Mouse (Mus musculus): ENCODE measurements around the gene Dydc1. TPM values are rescaled to one million over a fixed set of nuclear protein-coding genes. Genes with fewer than 3 reads are reported as not detected.
"Not testable (repeated sequence)": the region's sequence is repeated elsewhere in the genome, so short reads cannot be mapped to it uniquely, and the experiment has no call there.

Gene Dydc1
- 0.22 TPM in 1 of 2 replicates, not detected in the other for polyA plus RNA-seq (2015; fragmentation: Nextera tagmentation; extraction: Ambion mirVana)

- peak within 1 kb of the TSS; percentile 73 for H3K4me2 ChIP-seq
- H3K27ac ChIP-seq: no peak within 1 kb of the TSS
- H3K9ac ChIP-seq: peak within 1 kb of the TSS; percentile 60
- H3K4me3 ChIP-seq: peak within 1 kb of the TSS; percentile 48
- H3K36me3 ChIP-seq: no peaks in the 10 kb centered on the region
- 12% methylated on average over 23 of the region's 23 CpGs for WGBS
- ATAC-seq (ENCODE audit: low FRiP score): peak; percentile 96
- no peaks in the 10 kb centered on the region for H3K9me3 ChIP-seq
- no peaks in the 10 kb centered on the region for H3K27me3 ChIP-seq
- H3K4me1 ChIP-seq (replicated peaks): peaks cover 10% of the 10 kb centered on the region
These were observed at the start of gene Dydc1 for GRCm38 (mm10) chr14:41072229-41072943. Gene Dydc1 (plus strand): TSS chr14:41072911.

- no peak overlapping the region for H3K4me2 ChIP-seq
- no peak overlapping the region for H3K9ac ChIP-seq
- no peaks in the 10 kb centered on the region for H3K27me3 ChIP-seq
- no peak overlapping the region for H3K27ac ChIP-seq
- no peak overlapping the region for H3K4me3 ChIP-seq
- no peaks in the 10 kb centered on the region for H3K36me3 ChIP-seq
- 94% methylated on average over 2 of the region's 2 CpGs for WGBS
- no peaks in the 10 kb centered on the region for H3K9me3 ChIP-seq
- no peak for ATAC-seq (ENCODE audit: low FRiP score)
- H3K4me1 ChIP-seq (replicated peaks): no peaks in the 10 kb centered on the region
These were observed 47.6 kb upstream of the Dydc1 start for GRCm38 (mm10) chr14:41025087-41025486.

- 88% methylated on average over 7 of the region's 7 CpGs for WGBS
- no peaks in the 10 kb centered on the region for H3K36me3 ChIP-seq
- no peak overlapping the region for H3K27ac ChIP-seq
- H3K4me2 ChIP-seq: no peak overlapping the region
- no peaks in the 10 kb centered on the region for H3K27me3 ChIP-seq
- no peaks in the 10 kb centered on the region for H3K4me1 ChIP-seq (replicated peaks)
- no peak overlapping the region for H3K9ac ChIP-seq
- no peaks in the 10 kb centered on the region for H3K9me3 ChIP-seq
- H3K4me3 ChIP-seq: no peak overlapping the region
- no peak for ATAC-seq (ENCODE audit: low FRiP score)
These were observed 47.0 kb upstream of the Dydc1 start for GRCm38 (mm10) chr14:41025594-41026284.

GRCm38 (mm10) chr14:41029303-41029702 is 43.4 kb upstream of the Dydc1 start:
- ATAC-seq (ENCODE audit: low FRiP score): no peak
- Histone ChIP-seq H3K9me3 (no peaks in the 10 kb centered on the region), H3K9ac (no peak overlapping the region), H3K4me2 (no peak overlapping the region), H3K4me1 (replicated peaks) (no peaks in the 10 kb centered on the region), H3K27ac (no peak overlapping the region), H3K27me3 (no peaks in the 10 kb centered on the region), H3K36me3 (no peaks in the 10 kb centered on the region), H3K4me3 (no peak overlapping the region)
- WGBS: 80% methylated on average over 4 of the region's 4 CpGs

- Histone ChIP-seq H3K4me3 (no peak overlapping the region), H3K27me3 (no peaks in the 10 kb centered on the region), H3K4me2 (no peak overlapping the region), H3K9ac (no peak overlapping the region), H3K9me3 (no peaks in the 10 kb centered on the region), H3K4me1 (replicated peaks) (no peaks in the 10 kb centered on the region), H3K36me3 (no peaks in the 10 kb centered on the region), H3K27ac (no peak overlapping the region)
- WGBS: 85% methylated on average over 6 of the region's 6 CpGs
- ATAC-seq (ENCODE audit: low FRiP score): no peak
These were observed 41.7 kb upstream of the Dydc1 start for GRCm38 (mm10) chr14:41030989-41031513.

- Histone ChIP-seq H3K27me3 (no peaks in the 10 kb centered on the region), H3K9me3 (no peaks in the 10 kb centered on the region), H3K4me2 (no peak overlapping the region), H3K4me1 (replicated peaks) (no peaks in the 10 kb centered on the region), H3K27ac (no peak overlapping the region), H3K4me3 (no peak overlapping the region), H3K36me3 (no peaks in the 10 kb centered on the region), H3K9ac (no peak overlapping the region)
- 58% methylated on average over 13 of the region's 13 CpGs for WGBS
- ATAC-seq (ENCODE audit: low FRiP score): peak; percentile 57; the same call in 1 of the 2 replicates
These were observed 39.3 kb upstream of the Dydc1 start for GRCm38 (mm10) chr14:41033135-41034110.

GRCm38 (mm10) chr14:41035146-41035798 is 37.4 kb upstream of the Dydc1 start:
- Histone ChIP-seq H3K4me1 (replicated peaks) (no peaks in the 10 kb centered on the region), H3K36me3 (no peaks in the 10 kb centered on the region), H3K27me3 (no peaks in the 10 kb centered on the region), H3K27ac (no peak overlapping the region), H3K9me3 (no peaks in the 10 kb centered on the region), H3K9ac (no peak overlapping the region), H3K4me3 (no peak overlapping the region), H3K4me2 (no peak overlapping the region)
- ATAC-seq (ENCODE audit: low FRiP score): peak; percentile 57; the same call in 1 of the 2 replicates
- 36% methylated on average over 6 of the region's 6 CpGs for WGBS

GRCm38 (mm10) chr14:41047402-41047801 is 25.3 kb upstream of the Dydc1 start:
- ATAC-seq (ENCODE audit: low FRiP score): no peak
- WGBS: 67% methylated on average over 2 of the region's 2 CpGs
- no peak overlapping the region for H3K4me2 ChIP-seq

GRCm38 (mm10) chr14:41050471-41050870 is 22.2 kb upstream of the Dydc1 start:
- H3K4me3 ChIP-seq: no peak overlapping the region
- 84% methylated on average over 6 of the region's 6 CpGs for WGBS

More at GRCm38 (mm10) chr14:41047402-41047801, 25.3 kb upstream of the Dydc1 start:
- no peaks in the 10 kb centered on the region for H3K9me3 ChIP-seq
- H3K9ac ChIP-seq: no peak overlapping the region
- no peak overlapping the region for H3K27ac ChIP-seq
- H3K27me3 ChIP-seq: no peaks in the 10 kb centered on the region
- H3K4me1 ChIP-seq (replicated peaks): no peaks in the 10 kb centered on the region
- H3K36me3 ChIP-seq: no peaks in the 10 kb centered on the region
- H3K4me3 ChIP-seq: no peak overlapping the region

GRCm38 (mm10) chr14:41052481-41052880 is 20.2 kb upstream of the Dydc1 start:
- Histone ChIP-seq H3K4me1 (replicated peaks) (no peaks in the 10 kb centered on the region), H3K36me3 (no peaks in the 10 kb centered on the region), H3K4me3 (no peak overlapping the region), H3K4me2 (no peak overlapping the region), H3K27ac (no peak overlapping the region), H3K9ac (no peak overlapping the region), H3K27me3 (no peaks in the 10 kb centered on the region), H3K9me3 (no peaks in the 10 kb centered on the region)
- no peak for ATAC-seq (ENCODE audit: low FRiP score)
- WGBS: 80% methylated on average over 5 of the region's 5 CpGs

More at GRCm38 (mm10) chr14:41050471-41050870, 22.2 kb upstream of the Dydc1 start:
- Histone ChIP-seq H3K9ac (no peak overlapping the region), H3K27ac (no peak overlapping the region), H3K4me1 (replicated peaks) (no peaks in the 10 kb centered on the region), H3K27me3 (no peaks in the 10 kb centered on the region), H3K36me3 (no peaks in the 10 kb centered on the region), H3K9me3 (no peaks in the 10 kb centered on the region), H3K4me2 (no peak overlapping the region)
- no peak for ATAC-seq (ENCODE audit: low FRiP score)

GRCm38 (mm10) chr14:41053190-41053589 is 19.5 kb upstream of the Dydc1 start:
- H3K9ac ChIP-seq; H3K9me3 ChIP-seq; H3K27ac ChIP-seq; ATAC-seq (ENCODE audit: low FRiP score); H3K27me3 ChIP-seq; H3K4me2 ChIP-seq; H3K36me3 ChIP-seq; H3K4me3 ChIP-seq; H3K4me1 ChIP-seq (replicated peaks): not testable (repeated sequence)
- 51% methylated on average over 3 of the region's 4 CpGs for WGBS
